Mouse (Mus musculus) erythroblast, adult 5-6 weeks (primary cell): ENCODE measurements around the gene Plcz1. TPM values are rescaled to one million over a fixed set of nuclear protein-coding genes. Genes with fewer than 3 reads are reported as not detected.

Source experiments
- ATAC-seq: replicated peaks from 2 replicates; pipeline ENCODE4 v1.8.0; 2016; ENCODE audit warnings: moderate number of reproducible peaks, mild to moderate bottlenecking, moderate TSS enrichment, inconsistent platforms; ENCODE audit not compliant: poor library complexity, low FRiP score, severe bottlenecking
- total RNA-seq, 2 experiments: library from RNA; stranded (forward) in 1 of 2; stranded (reverse) in 1 of 2; fragments of 150-400 nt in 1 of 2; fragments of 200-764, 138-1000 nt in 1 of 2; gene quantifications; 2 replicates each; pipeline versions ENCODE4 v1.2.3 to v1.2.4; 2015 to 2017; ENCODE audit warnings: low replicate concordance in 2 of 2

Gene Plcz1
- total RNA-seq, 2 experiments from 2014 or later = not detected

DNA sequence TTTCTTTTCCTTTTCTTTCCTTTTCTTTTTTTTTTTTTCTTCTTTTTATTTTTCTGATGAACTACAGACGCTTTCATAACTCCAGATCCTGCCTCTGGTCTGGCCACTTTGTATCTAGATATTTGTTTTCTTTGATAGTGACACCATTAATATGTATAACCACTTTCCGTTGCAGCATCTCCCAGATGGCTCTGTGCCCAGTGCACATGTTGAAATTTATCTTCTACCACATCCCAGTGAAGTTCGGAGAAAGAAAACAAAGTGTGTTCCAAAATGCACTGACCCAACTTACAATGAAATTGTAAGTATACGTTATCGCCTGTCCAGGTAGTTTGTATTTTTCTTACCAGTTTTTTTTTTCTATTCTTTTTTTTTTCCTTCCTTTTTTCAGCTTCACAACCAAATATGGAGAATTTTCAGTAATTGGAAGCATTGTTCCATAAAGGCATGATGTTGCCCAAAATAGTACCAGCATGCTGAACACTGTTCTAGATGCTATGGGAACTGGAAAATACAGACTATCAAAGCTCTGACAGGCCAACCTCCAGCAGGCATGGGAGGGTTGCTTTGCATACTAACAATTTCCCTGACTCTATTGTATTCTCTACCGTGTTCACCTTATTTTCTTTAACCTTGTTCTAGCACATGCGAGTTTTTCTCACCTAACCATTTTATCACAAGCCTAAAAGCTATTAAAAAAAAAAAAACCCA lies 83.6 kb downstream of the Plcz1 start:
- no peak for ATAC-seq

GRCm38 (mm10) chr6:139953596-139953995 lies 87.7 kb downstream of the Plcz1 start:
- no peak for ATAC-seq

DNA sequence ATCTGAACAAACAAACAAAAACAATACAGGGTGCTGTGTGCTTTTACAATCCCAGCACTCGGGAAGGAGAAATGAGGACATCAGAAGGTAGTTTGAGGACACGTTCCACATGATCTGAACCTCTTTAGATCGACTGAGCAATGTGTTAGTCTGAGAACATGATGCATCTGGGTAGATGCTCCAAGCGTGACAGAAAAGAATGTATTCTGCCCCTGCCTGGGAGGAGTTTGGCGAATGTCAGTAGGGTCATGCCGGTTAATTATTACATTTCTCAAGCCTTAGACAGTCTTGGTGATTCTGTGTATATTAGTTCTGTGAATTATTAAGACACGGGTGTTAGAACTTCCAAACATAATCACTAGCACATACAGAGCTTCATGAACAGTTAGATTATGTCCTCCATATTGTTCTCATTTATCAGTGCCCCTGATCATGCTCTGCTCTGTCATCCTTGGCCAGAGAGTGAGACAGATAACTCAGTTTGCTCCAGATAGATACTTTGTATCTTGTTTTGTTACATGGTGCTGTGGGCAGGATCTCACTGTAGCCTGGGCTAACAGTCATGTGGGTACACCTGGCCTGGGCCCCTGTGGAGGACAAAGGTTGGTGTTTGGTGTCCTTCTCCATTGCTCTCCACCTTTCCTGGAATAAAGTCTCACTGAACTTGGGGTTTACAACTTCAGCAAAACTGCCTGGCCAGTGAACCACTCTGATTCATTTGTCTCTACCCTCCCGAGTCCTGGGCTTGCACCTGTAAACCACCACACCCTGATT lies 94.0 kb downstream of the Plcz1 start:
- no peak for ATAC-seq

Other genes with a start within 250 kb of the Plcz1 start
- gene Capza3, start 205 bp downstream of the Plcz1 start, total RNA-seq (2015; ENCODE audit: low replicate concordance) = not detected in 2 replicates
- gene Capza3, start 205 bp downstream of the Plcz1 start, total RNA-seq (2017; ENCODE audit: low replicate concordance) = not detected in 2 replicates